Mouse (Mus musculus): ENCODE measurements around the gene Rundc1.

DNA sequence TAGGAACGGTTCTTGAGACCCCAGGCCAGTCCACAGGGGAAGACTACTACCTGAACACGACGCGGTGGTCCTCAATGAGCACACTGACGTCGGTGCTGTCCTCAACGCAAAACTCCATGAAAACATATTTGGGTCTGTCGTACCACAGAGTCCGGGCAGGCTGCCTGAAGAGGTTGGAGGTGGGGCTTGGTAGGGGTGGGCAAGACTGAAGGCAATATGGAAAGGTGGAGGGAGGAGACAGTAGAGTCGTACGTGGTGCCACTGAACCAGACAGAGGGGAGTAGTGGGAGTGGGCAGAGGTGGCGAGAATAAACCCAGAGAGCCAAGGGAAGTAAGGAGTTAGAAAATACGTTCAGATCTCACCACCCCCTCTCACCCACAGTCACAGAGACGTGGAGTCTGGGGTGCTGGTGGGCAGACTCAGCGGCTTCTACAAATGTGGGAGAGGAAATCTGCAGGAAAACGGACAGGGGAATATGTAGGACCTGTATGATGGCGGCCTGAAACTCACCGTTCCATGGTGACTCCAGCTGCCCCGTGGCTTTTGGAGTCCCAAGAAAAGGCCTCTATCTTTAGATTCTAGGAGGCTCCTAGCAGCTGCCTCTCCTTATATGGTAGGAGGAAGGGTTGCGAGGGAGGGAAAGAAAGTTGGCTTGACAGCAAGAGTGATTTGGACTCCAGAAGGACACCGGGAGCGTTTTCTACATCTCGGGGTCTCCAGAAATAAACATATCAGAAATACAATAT is 607 bp upstream of the Rundc1 start, which contains the start of gene Gm27029:
- TF ChIP-seq CTCF (conservative IDR thresholded peaks at IDR 0.05; ENCODE audit: insufficient read depth, insufficient read length, low read depth, low read length) (no peak), POLR2A (IDR thresholded peaks at IDR 0.05; ENCODE audit: low read depth, low read length) (no peak)
